Mouse (Mus musculus): ENCODE results near the gene Cyb561d1.

- TF ChIP-seq CTCF (conservative IDR thresholded peaks at IDR 0.05; ENCODE audit: insufficient read depth, insufficient read length, low read depth, low read length) (no peak), POLR2A (IDR thresholded peaks at IDR 0.05; ENCODE audit: low read depth, low read length) (no peak)
Observed at GRCm38 (mm10) chr3:108193686-108194085, 7.3 kb downstream of the Cyb561d1 start.
